Mouse (Mus musculus) layer of hippocampus, adult 9-11 months (tissue): ENCODE measurements around the gene 1700028J19Rik.
"Not testable (repeated sequence)": the region's sequence is repeated elsewhere in the genome, so short reads cannot be mapped to it uniquely, and the experiment has no call there.

Experiments used
- DNase-seq: peaks from one replicate; pipeline ENCODE4 v3.0.0; 2022

1700028J19Rik gene

GRCm38 (mm10) chr7:44246055-44246983, at the start of gene 1700028J19Rik, which contains the start of gene 2410002F23Rik:
Gene 1700028J19Rik (minus strand): TSS chr7:44246695.
Gene 2410002F23Rik (plus strand): TSS chr7:44246722.
- DNase-seq = peak; percentile 91

- no peak for DNase-seq
These were observed 44.9 kb upstream of the 1700028J19Rik start for GRCm38 (mm10) chr7:44291418-44291817.

GRCm38 (mm10) chr7:44290986-44291385, 44.5 kb upstream of the 1700028J19Rik start:
- DNase-seq = no peak

GRCm38 (mm10) chr7:44287760-44288159, 41.3 kb upstream of the 1700028J19Rik start:
- no peak for DNase-seq

GRCm38 (mm10) chr7:44281586-44281985, 35.1 kb upstream of the 1700028J19Rik start:
- DNase-seq = no peak

- DNase-seq = no peak
These were observed 34.5 kb upstream of the 1700028J19Rik start for GRCm38 (mm10) chr7:44280959-44281358.

GRCm38 (mm10) chr7:44277250-44277622, 30.7 kb upstream of the 1700028J19Rik start:
- peak; percentile 65 for DNase-seq

- no peak for DNase-seq
These were observed 30.2 kb upstream of the 1700028J19Rik start for GRCm38 (mm10) chr7:44276461-44277249.

GRCm38 (mm10) chr7:44275546-44275945, 29.1 kb upstream of the 1700028J19Rik start:
- DNase-seq = no peak

GRCm38 (mm10) chr7:44274096-44274495, 27.6 kb upstream of the 1700028J19Rik start:
- DNase-seq = no peak

GRCm38 (mm10) chr7:44273446-44273845, 27.0 kb upstream of the 1700028J19Rik start:
- no peak for DNase-seq

GRCm38 (mm10) chr7:44272546-44272945, 26.1 kb upstream of the 1700028J19Rik start:
- DNase-seq = no peak

- DNase-seq = no peak
These were observed 24.8 kb upstream of the 1700028J19Rik start for GRCm38 (mm10) chr7:44271309-44271708.

GRCm38 (mm10) chr7:44269397-44269796, 22.9 kb upstream of the 1700028J19Rik start:
- DNase-seq = no peak

- DNase-seq = no peak
These were observed 21.6 kb upstream of the 1700028J19Rik start for GRCm38 (mm10) chr7:44268117-44268516.

- peak; percentile 92 for DNase-seq
These were observed 16.5 kb upstream of the 1700028J19Rik start for GRCm38 (mm10) chr7:44262791-44263643.

- no peak for DNase-seq
These were observed 14.7 kb upstream of the 1700028J19Rik start, which contains the start of gene Gm15517 for GRCm38 (mm10) chr7:44261147-44261546. Gene Gm15517 (plus strand): TSS chr7:44261447.

- DNase-seq = no peak
These were observed 13.9 kb upstream of the 1700028J19Rik start for GRCm38 (mm10) chr7:44260410-44260809.

GRCm38 (mm10) chr7:44257278-44257677, 10.8 kb upstream of the 1700028J19Rik start, which contains the start of gene Acp4:
Gene Acp4 (minus strand): TSS chr7:44257378.
- no peak for DNase-seq

GRCm38 (mm10) chr7:44254930-44255329, 8.4 kb upstream of the 1700028J19Rik start:
- DNase-seq = no peak

GRCm38 (mm10) chr7:44253023-44253616, 6.6 kb upstream of the 1700028J19Rik start:
- DNase-seq = no peak

- DNase-seq = not testable (repeated sequence)
These were observed 4.3 kb upstream of the 1700028J19Rik start for GRCm38 (mm10) chr7:44250732-44251275.
